Mouse (Mus musculus): ENCODE data around the gene Plcd1. TPM values are rescaled to one million over a fixed set of nuclear protein-coding genes. Genes with fewer than 3 reads are reported as not detected.

Plcd1 gene
- total RNA-seq, 2 experiments from 2014 or later = 7.6 to 9.6 TPM

DNA sequence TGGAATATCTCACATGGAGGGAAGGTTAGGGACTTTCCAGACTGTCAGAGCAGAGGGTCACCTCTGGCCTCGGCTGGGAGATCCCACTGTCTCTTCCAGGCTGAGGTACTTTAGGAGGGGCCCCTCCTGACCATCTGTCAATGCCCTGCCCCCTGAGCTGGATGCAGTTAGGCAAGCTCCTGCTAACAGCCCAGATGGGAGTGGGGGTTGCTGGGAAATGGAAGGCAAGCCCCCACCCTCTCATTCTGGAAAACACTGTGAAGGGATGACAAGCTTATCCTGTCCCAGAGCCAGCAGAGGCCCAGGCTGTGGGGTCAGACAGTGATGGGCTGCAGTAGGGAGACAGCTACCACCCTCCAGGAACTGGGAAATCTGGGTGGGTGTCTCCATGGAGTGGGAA lies 6.9 kb downstream of the Plcd1 start:
- intact Hi-C loops (cut with DNase I) = no loop called here
- no peak for DNase-seq
- no peak for TF ChIP-seq CTCF (IDR thresholded peaks at IDR 0.05)
- Histone ChIP-seq H3K27ac (no peak overlapping the region), H3K4me3 (no peak overlapping the region)

DNA sequence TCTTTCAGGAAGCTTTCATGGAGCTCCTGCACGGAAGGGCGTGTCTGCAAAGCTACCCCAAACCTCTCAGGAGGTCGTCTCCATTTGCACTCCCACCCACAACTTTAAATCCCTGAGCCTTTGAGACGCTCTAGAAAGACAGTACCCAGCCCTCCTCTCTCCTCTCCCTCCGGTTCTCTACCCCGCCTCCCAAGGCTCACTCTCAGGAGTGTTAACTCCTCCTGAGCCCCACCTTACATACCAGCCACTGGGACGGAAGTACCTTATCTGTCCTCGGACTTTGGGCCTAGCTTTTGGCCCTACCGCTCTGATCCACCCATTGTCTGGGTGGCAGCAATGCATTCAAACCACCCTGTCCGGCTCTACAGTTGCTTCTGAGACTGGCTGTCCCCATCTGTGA lies 9.3 kb downstream of the Plcd1 start:
- intact Hi-C loops (cut with DNase I) = no loop called here
- no peak for DNase-seq
- H3K27ac ChIP-seq = no peak overlapping the region
- no peak for TF ChIP-seq CTCF (IDR thresholded peaks at IDR 0.05)
- H3K4me3 ChIP-seq = no peak overlapping the region

DNA sequence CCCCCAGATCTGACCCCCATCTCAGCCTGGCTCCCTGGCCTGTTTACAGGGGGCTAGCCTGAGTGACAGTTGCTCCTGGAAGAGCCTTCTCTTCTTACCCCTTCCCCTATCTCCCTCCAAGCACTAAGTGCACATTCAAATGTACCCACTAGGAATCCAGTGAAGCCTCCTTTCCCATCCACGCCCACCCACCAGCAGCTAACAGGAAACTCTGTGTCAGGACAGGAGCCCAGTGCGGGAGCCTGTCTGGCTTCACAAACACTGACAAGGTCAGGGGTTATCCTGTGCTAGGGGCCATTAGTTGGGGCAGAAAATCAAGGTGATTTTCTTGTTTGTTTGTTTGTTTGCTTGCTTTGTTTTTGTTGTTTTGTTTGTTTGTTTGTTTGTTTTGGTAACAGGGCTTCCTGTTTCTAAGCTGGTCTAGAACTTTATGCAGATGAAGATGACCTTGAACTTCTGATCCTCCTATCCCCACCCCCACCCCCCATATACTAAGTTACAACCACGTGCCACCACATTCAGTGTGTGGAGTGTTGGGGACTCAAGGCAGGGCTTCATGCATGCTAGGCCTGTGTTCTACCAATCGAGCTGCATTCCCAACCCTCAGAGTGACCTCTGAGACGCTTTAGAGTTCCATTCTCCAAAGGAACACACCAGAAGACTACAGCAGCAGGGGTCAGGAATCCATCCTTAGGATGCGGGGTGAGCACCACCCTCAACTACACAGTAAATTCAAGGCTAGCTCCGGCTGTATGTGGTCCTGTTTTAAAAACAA lies 10.5 kb downstream of the Plcd1 start:
- TF ChIP-seq CTCF (IDR thresholded peaks at IDR 0.05) = no peak
- Histone ChIP-seq H3K27ac (no peak overlapping the region), H3K4me3 (no peak overlapping the region)
- intact Hi-C loops (cut with DNase I) = no loop called here
- DNase-seq = no peak

DNA sequence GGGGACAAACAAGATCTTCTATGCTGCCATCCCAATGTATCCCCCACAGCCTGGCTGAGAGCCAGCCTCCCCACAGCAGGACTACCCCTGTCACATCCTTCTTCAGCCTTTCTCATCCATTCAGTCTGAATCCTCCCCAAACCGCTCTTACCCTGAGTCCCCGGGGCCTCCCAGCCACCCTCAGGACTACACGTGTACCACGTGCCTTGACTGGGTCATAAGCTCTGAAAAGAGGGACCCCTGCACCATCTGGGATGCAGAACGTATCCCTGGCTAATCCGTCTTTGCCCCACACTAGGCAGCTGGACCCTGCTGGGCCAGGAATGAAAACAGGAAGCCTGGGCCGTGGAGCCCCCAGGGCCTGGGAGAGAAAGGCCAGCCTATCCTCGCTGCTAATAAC lies 11.3 kb downstream of the Plcd1 start:
- DNase-seq = no peak
- intact Hi-C loops (cut with DNase I) = no loop called here
- no peak for TF ChIP-seq CTCF (IDR thresholded peaks at IDR 0.05)
- Histone ChIP-seq H3K4me3 (no peak overlapping the region), H3K27ac (no peak overlapping the region)

DNA sequence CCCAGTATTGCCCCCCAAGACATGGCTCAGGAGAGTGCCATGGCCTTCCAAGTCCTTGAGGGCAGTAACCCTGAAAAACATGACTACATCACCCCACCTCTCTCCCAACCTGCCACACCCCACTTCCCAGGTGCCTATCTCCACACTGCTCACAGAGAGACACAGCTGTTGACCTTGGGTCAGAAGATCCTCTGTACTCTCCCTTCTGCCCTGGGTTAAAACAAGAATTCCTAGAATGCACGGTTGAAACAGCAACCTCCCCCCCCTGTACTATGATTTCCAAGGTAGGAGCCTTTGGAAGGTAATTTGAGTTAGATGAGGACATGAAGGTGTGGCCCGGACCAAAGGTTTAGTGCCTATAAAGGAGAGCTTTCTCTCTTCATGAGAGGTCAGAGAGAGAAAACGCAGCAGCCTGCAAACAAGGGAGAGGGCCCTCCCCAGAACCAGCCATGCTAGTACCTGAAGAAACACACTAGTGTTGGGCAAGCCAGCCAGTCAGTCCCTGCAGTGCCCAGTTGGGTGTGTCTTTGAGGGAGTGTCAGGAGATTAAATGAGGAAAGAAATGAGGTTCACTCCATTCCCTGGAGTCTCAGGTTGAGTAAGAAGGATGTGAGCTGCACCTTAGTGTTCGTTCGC lies 13.1 kb downstream of the Plcd1 start:
- no peak for TF ChIP-seq CTCF (IDR thresholded peaks at IDR 0.05)
- Histone ChIP-seq H3K27ac (no peak overlapping the region), H3K4me3 (no peak overlapping the region)
- intact Hi-C loops (cut with DNase I) = no loop called here
- DNase-seq = no peak

DNA sequence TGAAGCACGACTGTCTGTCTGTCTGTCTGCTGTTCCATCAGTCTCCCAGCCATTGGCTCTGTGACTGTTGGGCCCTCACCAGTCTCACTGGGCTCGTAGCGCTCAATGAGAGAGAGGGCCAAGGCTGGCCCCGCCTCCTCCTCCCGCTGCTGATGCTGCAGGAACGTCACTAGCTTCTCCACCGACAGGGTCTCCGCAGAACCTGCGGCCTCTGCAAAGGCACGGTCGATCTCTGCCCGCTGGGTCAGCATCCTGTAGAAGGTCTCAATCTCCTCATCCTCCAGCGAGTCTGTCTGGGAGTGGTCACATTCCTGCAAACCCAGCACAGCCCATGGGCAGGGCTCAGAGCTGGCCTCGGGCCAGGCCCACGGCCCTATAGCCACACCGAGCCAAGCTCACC lies 17.6 kb downstream of the Plcd1 start:
- no peak for DNase-seq
- Histone ChIP-seq H3K4me3 (no peak overlapping the region), H3K27ac (no peak overlapping the region)
- TF ChIP-seq CTCF (IDR thresholded peaks at IDR 0.05) = no peak
- intact Hi-C loops (cut with DNase I) = no loop called here

DNA sequence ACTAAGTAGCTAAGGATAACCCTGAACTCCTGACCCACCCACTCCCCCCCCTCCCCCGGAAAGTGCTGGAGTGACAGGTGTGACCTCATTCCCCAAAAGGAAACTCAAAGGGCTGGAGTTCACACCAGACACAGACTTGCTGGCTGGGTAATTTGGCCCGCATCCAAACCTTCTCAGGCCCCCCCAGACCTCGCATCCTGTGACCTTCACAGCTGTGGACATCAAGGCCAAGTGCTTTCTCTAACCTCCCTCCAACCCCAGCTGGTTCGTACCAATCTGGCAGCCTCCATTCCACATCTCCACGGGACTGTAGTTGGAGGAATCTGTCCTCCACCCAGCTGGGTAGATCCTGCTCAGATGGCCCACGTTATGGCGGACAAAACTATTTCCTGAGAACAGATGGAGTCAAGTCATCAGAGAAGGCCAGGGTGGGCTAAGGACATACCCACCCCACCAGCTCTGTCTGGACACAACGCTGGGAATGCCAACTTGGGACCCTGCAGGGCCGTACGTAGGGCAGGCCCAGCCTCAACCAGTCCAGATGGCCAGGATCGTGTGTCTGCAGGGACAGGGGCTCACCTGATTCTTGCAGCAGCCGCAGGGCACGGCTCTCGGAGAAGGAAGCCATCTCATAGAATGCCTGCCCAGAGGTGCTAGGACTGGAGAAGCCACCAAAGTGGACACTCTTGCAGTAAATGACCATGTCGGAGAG lies 20.0 kb downstream of the Plcd1 start:
- intact Hi-C loops (cut with DNase I) = no loop called here

GRCm38 (mm10) chr9:119071786-119072185 lies 21.5 kb downstream of the Plcd1 start:
- intact Hi-C loops (cut with DNase I) = no loop called here
- DNase-seq = no peak
- no peak overlapping the region for H3K27ac ChIP-seq
- TF ChIP-seq CTCF (IDR thresholded peaks at IDR 0.05) = no peak
- H3K4me3 ChIP-seq = no peak overlapping the region

More for the DNA sequence above, 20.0 kb downstream of the Plcd1 start:
- DNase-seq = no peak
- no peak for TF ChIP-seq CTCF (IDR thresholded peaks at IDR 0.05)
- H3K27ac ChIP-seq = no peak overlapping the region
- no peak overlapping the region for H3K4me3 ChIP-seq

DNA sequence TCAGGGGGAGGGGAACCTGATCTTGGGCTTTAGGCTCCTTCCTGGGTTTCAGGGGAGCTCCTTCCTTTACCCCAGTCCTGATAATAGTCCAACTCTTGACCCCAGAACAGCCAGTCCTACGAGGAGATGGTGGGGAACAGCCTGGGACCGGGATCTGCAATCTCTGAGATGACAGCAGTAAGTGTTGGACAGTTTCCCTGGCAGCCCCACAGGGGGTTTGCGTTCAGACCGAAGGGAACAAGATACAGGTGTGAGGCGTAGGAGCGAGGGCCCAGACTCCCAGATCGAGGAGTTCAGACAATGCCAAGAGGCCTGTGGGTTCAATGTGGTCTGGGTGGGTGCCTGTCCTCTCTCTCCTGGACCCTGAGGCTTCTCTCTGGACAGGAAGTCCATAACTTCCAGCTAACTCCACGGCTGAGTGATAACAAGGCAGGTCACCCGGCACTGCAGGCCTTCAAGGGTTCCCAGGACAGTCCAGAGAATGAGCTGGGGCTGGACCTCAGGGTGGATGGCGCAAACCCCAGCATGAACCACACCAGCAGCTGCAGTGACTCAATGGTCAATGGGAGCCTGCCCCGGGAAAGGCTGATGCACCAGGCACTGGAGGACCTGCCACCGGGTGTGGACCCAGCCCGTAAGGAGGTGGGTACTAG lies 23.0 kb downstream of the Plcd1 start:
- TF ChIP-seq CTCF (IDR thresholded peaks at IDR 0.05) = no peak
- intact Hi-C loops (cut with DNase I) = no loop called here

GRCm38 (mm10) chr9:119068266-119068665 lies 25.0 kb downstream of the Plcd1 start:
- TF ChIP-seq CTCF (IDR thresholded peaks at IDR 0.05) = no peak
- intact Hi-C loops (cut with DNase I) = loop anchor here (10.0 kb wide), 1 partner anchor 483 kb away; no protein-coding TSS in a partner anchor

More for the DNA sequence above, 23.0 kb downstream of the Plcd1 start:
- no peak for DNase-seq
- Histone ChIP-seq H3K4me3 (no peak overlapping the region), H3K27ac (no peak overlapping the region)

DNA sequence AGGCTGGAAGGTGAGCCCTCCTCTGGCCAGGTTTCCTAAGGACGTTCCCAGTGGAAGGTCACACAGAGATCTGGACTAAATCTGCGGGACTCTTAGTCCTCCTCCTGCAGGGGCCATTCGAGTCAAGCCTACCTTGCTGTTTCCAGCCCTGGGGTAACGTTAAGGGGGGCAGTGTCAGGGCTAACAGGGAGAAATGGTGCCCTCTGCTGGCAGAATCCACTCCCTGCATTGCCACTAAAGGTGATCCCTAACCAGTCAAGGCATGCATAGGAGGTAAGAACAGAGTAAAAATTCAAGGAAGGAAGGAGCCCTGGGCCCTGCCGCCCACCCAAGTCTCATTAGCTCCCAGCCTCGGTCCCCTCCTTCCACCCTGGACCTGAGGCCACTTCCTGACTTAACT lies 25.7 kb downstream of the Plcd1 start:
- H3K4me3 ChIP-seq = no peak overlapping the region
- TF ChIP-seq CTCF (IDR thresholded peaks at IDR 0.05) = peak; percentile 94
- intact Hi-C loops (cut with DNase I) = loop anchor here (1.0 to 10.0 kb wide), 3 partner anchors 35 to 483 kb away; no protein-coding TSS in a partner anchor
- no peak overlapping the region for H3K27ac ChIP-seq
- peak; percentile 84 for DNase-seq

More at GRCm38 (mm10) chr9:119068266-119068665, 25.0 kb downstream of the Plcd1 start:
- Histone ChIP-seq H3K4me3 (no peak overlapping the region), H3K27ac (no peak overlapping the region)
- no peak for DNase-seq

DNA sequence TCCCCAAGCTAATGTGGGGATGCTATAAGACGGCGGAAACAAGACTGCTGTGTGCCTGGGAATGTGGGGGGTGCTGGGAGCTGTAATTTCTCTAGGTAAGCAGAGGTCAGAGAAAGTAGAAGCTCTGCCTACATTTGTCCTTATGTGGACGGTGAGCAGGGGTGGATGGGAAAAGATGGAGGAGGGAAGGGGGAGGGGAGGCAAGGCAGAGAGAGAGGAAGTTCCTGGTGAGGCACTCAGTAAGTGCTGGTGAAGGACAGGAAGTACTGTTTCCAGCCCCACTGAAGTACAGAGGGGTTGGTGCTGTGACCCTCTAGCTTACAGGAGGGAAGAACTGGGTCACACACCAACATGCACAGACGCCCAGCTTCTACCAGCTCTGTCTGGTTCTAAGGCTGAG lies 29.0 kb downstream of the Plcd1 start:
- DNase-seq = no peak
- no peak for TF ChIP-seq CTCF (IDR thresholded peaks at IDR 0.05)
- intact Hi-C loops (cut with DNase I) = loop anchor here (10.0 kb wide), 1 partner anchor 479 kb away; no protein-coding TSS in a partner anchor

More for the DNA sequence above, 29.0 kb downstream of the Plcd1 start:
- no peak overlapping the region for H3K27ac ChIP-seq
- no peak overlapping the region for H3K4me3 ChIP-seq

Data from gastrocnemius, adult 2 months (tissue).